Mouse (Mus musculus) heart, adult 2 months (tissue): ENCODE data around the gene Ddx50. TPM values are rescaled to one million over a fixed set of nuclear protein-coding genes. Genes with fewer than 3 reads are reported as not detected.

Experiments
- DNase-seq, 2 experiments: peaks; one replicate each; pipeline ENCODE4 v3.0.0; 2021
- H3K27ac ChIP-seq: fragments of 200-600 bp; 2 replicates; pipeline ENCODE4 v1.8.1; 2022
- H3K27me3 ChIP-seq: fragments of 200-500 bp; 2 replicates; pipeline ENCODE4 v1.6.1; 2012; ENCODE audit warnings: mild to moderate bottlenecking, low read length, inconsistent platforms, mixed read lengths; ENCODE audit not compliant: control insufficient read depth, insufficient read depth
- H3K36me3 ChIP-seq: fragments of 200-500 bp; 2 replicates; pipeline ENCODE4 v1.6.1; 2012; ENCODE audit warnings: low read length, inconsistent platforms; ENCODE audit not compliant: control insufficient read depth, insufficient read depth
- H3K4me1 ChIP-seq: fragments of 200-500 bp; 2 replicates; pipeline ENCODE4 v1.6.1; 2011; ENCODE audit warnings: low read length; ENCODE audit not compliant: control insufficient read depth, insufficient read depth
- H3K4me3 ChIP-seq: fragments of 200-600 bp; 2 replicates; pipeline ENCODE4 v1.8.1; 2022
- H3K79me2 ChIP-seq: fragments of 200-500 bp; replicated peaks from 2 replicates; pipeline ENCODE4 v1.6.1; 2012; ENCODE audit warnings: mild to moderate bottlenecking, inconsistent platforms, low read length, moderate library complexity, mixed read lengths; ENCODE audit not compliant: control insufficient read depth, insufficient read depth
- H3K9ac ChIP-seq: fragments of 200-500 bp; 2 replicates; pipeline ENCODE4 v1.6.1; 2012; ENCODE audit warnings: low read depth, mild to moderate bottlenecking, control low read depth, inconsistent platforms, low read length, mixed read lengths
- CTCF ChIP-seq: fragments of 200-600 bp; IDR thresholded peaks from 2 replicates; pipeline ENCODE4 v1.8.1; 2022; ENCODE audit warnings: antibody characterized with exemption, mild to moderate bottlenecking, moderate library complexity
- EP300 ChIP-seq: fragments of 200-500 bp; IDR thresholded peaks from 2 replicates; pipeline ENCODE4 v1.6.1; 2011; ENCODE audit warnings: low read depth, low read length, control low read depth; ENCODE audit not compliant: insufficient read depth
- POLR2A ChIP-seq: fragments of 200-500 bp; IDR thresholded peaks from 2 replicates; pipeline ENCODE4 v1.6.1; 2011; ENCODE audit warnings: mild to moderate bottlenecking, low read depth, low read length, control low read depth; ENCODE audit not compliant: insufficient read depth
- WGBS: fragments of 180-500 bp; shearing (Covaris S2); methylation state at CpG from one replicate; pipeline ENCODE4 v1.1.7; 2018; 5-methylcytosine and 5-hydroxymethylcytosine counted together
- intact Hi-C: fragments of 180-260 bp; cut with DNase I; formaldehyde crosslinking; loops from one replicate; pipeline ENCODE4 v1.15.1; 2025
- long read RNA-seq: library from polyadenylated mRNA; stranded (forward); transcript quantifications from one replicate; pipeline ENCODE4 v2.0.0, GENCODE M21; 2021
- polyA plus RNA-seq: library from polyadenylated mRNA; depleted of rRNA; stranded (reverse); fragments of >200 nt; gene quantifications from 2 replicates; pipeline ENCODE4 v1.2.3, GENCODE M21; 2012; rRNA removed
- total RNA-seq, 2 experiments: library from RNA; stranded (reverse); gene quantifications; 2 replicates each; pipeline ENCODE4 v1.2.3; 2021

The Ddx50 gene
- total RNA-seq, result 10 to 100 TPM; 48.0 to 48.1 TPM
- polyA plus RNA-seq, result 10.8 and 16.4 TPM in 2 replicates
- long read RNA-seq, transcript Ddx50-201 (15 exons, 2,535 nt), result major isoform, 26 of 45 reads
- long read RNA-seq, partial matches to known transcripts, result 1 of 45 reads
- long read RNA-seq, other reads (novel, unspliced or antisense), result 17 of 45 reads

DNA sequence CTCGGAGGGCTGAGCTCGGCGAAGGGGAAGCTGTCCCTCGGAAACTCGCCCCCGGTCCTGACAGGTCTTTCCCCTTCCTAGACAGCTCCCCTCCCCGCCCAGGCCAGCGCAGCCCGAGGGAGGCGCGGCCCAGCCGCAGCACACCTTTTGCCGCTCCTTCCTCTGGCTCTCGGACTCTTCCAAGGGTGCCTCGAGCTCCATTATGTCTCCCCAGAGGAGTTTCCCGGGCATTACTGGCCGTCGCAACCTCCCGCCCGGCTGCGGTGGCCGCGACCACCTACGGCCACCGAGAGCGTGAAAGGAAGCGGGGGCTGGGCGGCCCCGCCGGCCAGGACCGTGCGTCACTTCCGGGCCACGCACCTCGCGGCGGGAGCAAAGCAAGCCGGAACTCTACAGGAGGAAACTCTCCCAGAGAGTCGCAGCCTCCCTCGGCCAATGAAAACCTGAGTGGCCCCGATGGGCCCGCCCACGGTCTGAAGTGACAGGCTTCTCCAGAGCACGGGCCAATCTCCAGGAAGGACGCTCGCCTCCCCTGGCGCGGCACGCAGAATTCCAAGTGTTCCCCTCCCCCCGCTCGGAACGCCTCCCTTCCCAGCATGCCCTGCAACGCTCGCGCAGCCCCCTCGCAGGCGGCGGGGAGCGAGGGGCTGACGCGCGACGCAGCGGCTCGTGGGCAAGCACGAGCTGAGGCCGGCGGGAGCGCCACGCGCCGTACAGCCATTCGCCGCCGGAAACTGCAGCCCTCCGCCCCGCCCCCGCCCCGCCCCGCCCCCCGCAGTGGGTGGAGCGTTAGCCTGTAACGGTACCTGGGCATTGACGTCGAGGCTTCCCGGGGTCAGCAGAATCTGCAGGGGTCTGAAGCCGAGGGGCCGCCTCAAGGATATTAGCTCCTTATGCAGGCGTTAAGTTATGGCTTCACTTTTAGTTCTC lies at the start of gene Ddx50:
Gene Ddx50, minus strand, starts transcription at position 338 of the 930 bp plus-strand sequence.
- Histone ChIP-seq H3K9ac (peak within 1 kb of the TSS; percentile 91), H3K79me2 (peaks cover 6% of the 10 kb centered on the region; the same call in 1 of the 2 replicates), H3K4me3 (peak within 1 kb of the TSS; percentile 77), H3K4me1 (peaks cover 7% of the 10 kb centered on the region), H3K36me3 (peaks cover 18% of the 10 kb centered on the region), H3K27ac (peak within 1 kb of the TSS; percentile 92), H3K27me3 (no peaks in the 10 kb centered on the region)
- DNase-seq, result peak; percentile 97 to 99
- WGBS, result under 1% methylated on average over 86 of the region's 89 CpGs
- intact Hi-C loops, result loop anchor here (1.0 to 5.0 kb wide), 5 partner anchors 14 to 164 kb away; partner anchors contain the start of genes Ddx21 and Vps26a
- TF ChIP-seq EP300 (peak; percentile 77; the same call in 1 of the 2 replicates), CTCF (no peak), POLR2A (peak; percentile 75)

DNA sequence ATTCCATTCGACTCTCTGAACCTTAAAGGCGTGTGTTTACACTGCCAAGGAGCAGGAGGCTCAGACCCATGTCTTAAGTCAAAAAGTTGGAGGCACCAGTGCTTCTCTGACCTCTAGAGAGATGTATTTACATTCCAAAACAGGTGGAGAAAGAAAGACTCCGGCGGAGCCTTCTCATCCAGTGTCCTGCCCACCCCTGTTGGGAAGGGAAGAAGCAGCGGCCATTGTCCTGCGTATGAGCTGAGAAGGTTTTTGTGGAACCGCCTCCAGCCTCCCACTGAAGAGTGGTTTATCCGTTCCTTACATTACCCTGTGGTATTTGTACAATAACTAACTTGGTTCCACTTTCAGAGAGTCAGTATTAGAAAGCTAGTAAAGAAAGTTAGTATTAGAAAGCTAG lies 41.8 kb upstream of the Ddx50 start:
- no peak for DNase-seq
- Histone ChIP-seq H3K4me1 (no peaks in the 10 kb centered on the region), H3K36me3 (no peaks in the 10 kb centered on the region), H3K4me3 (no peak overlapping the region), H3K27ac (no peak overlapping the region), H3K27me3 (no peaks in the 10 kb centered on the region), H3K9ac (no peak overlapping the region), H3K79me2 (no peaks in the 10 kb centered on the region)
- 63% methylated on average over 8 of the region's 8 CpGs for WGBS
- intact Hi-C loops, result no loop called here
- TF ChIP-seq CTCF (no peak), EP300 (no peak), POLR2A (no peak)

- TF ChIP-seq EP300 (no peak), POLR2A (no peak), CTCF (no peak)
- no peak overlapping the region for H3K9ac ChIP-seq
- no peaks in the 10 kb centered on the region for H3K79me2 ChIP-seq
- H3K4me1 ChIP-seq, result no peaks in the 10 kb centered on the region
- H3K4me3 ChIP-seq, result no peak overlapping the region
- 78% methylated on average over 3 of the region's 3 CpGs for WGBS
- intact Hi-C loops, result no loop called here
- H3K36me3 ChIP-seq, result no peaks in the 10 kb centered on the region
- no peak for DNase-seq
- H3K27ac ChIP-seq, result no peak overlapping the region
- no peaks in the 10 kb centered on the region for H3K27me3 ChIP-seq
Measured at GRCm38 (mm10) chr10:62692244-62692643, 41.2 kb upstream of the Ddx50 start.

DNA sequence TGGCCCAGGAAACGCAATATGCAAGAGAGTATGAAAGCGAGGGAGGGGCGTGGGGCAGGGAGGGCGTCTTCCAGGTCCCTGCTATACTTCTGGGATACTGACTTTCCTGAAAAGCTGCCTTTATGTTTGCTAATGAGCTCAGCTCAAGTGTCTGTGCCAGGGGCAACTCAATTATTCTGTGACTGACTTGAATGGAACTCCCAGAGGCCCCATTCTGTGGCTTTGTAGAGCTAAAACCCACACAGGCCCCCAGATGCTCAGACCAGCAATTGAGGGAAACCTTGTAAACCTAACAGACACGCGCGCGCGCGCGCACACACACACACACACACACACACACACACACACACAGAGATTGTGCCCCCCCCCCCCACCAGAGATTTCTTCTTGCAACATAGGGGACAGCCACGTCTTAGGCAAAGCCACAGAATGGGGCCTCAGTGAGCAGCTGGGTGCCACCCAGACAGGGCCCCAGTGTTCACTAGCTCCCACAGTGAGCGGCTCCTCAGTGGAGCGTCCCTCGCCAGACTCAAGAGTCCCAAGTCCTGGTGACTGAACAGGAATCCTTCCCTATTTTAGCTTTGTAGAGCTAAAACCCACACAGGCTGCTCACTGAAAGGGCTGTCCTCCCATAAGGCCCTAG lies 36.1 kb upstream of the Ddx50 start:
- 84% methylated on average over 15 of the region's 15 CpGs for WGBS
- Histone ChIP-seq H3K4me3 (no peak overlapping the region), H3K4me1 (no peaks in the 10 kb centered on the region), H3K27me3 (no peaks in the 10 kb centered on the region), H3K9ac (no peak overlapping the region), H3K27ac (no peak overlapping the region), H3K79me2 (no peaks in the 10 kb centered on the region), H3K36me3 (no peaks in the 10 kb centered on the region)
- DNase-seq, result no peak
- TF ChIP-seq CTCF (no peak), EP300 (no peak), POLR2A (no peak)
- intact Hi-C loops, result no loop called here

GRCm38 (mm10) chr10:62683043-62683442 lies 32.0 kb upstream of the Ddx50 start:
- Histone ChIP-seq H3K36me3 (no peaks in the 10 kb centered on the region), H3K4me3 (no peak overlapping the region), H3K4me1 (no peaks in the 10 kb centered on the region), H3K27ac (no peak overlapping the region), H3K27me3 (no peaks in the 10 kb centered on the region), H3K9ac (no peak overlapping the region), H3K79me2 (no peaks in the 10 kb centered on the region)
- WGBS, result 36% methylated on average over 5 of the region's 5 CpGs
- TF ChIP-seq CTCF, result peak; percentile 77
- TF ChIP-seq POLR2A, result no peak
- no peak for TF ChIP-seq EP300
- intact Hi-C loops, result loop anchor here (2.0 to 5.0 kb wide), 2 partner anchors 32 to 91 kb away; partner anchors contain the start of gene Ddx50
- DNase-seq, result peak; percentile 31 to 57

DNA sequence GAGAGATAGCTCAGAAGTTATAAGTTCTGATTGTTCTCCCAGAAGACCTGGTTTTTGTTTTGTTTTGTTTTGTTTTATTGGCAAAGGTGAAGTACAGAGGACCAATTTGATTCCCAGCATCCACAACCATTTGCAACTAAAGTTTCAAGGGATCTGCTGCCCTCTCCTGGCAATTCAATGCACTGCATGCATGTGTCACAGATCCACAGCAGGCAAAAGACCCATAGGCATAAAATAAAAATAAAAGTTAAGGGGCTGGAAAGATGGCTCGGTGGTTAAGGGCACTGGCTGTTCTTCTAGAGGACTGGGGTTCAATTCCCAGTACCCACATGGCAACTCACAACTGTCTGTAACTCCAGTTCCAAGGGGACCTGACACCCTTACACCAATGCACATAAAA lies 28.8 kb upstream of the Ddx50 start:
- Histone ChIP-seq H3K4me1 (no peaks in the 10 kb centered on the region), H3K27me3 (no peaks in the 10 kb centered on the region), H3K27ac (no peak overlapping the region), H3K4me3 (no peak overlapping the region), H3K9ac (no peak overlapping the region), H3K36me3 (no peaks in the 10 kb centered on the region), H3K79me2 (no peaks in the 10 kb centered on the region)
- intact Hi-C loops, result loop anchor here (5.0 kb wide), 1 partner anchor 88 kb away; no protein-coding TSS in a partner anchor
- DNase-seq, result no peak
- 88% methylated on average over 1 of the region's 1 CpGs for WGBS
- peak; percentile 52 for TF ChIP-seq CTCF
- TF ChIP-seq EP300, result no peak
